Mouse (Mus musculus) cerebellum, adult 11-12 months (tissue): ENCODE measurements around the gene 4930415O20Rik.
A peak's percentile ranks its signal among the peaks of the same experiment; 100 is the strongest.
"Not testable (repeated sequence)": the region's sequence is repeated elsewhere in the genome, so short reads cannot be mapped to it uniquely, and the experiment has no call there.

Experiments
- DNase-seq: peaks from one replicate; pipeline ENCODE4 v3.0.0; 2022

Gene 4930415O20Rik

DNA sequence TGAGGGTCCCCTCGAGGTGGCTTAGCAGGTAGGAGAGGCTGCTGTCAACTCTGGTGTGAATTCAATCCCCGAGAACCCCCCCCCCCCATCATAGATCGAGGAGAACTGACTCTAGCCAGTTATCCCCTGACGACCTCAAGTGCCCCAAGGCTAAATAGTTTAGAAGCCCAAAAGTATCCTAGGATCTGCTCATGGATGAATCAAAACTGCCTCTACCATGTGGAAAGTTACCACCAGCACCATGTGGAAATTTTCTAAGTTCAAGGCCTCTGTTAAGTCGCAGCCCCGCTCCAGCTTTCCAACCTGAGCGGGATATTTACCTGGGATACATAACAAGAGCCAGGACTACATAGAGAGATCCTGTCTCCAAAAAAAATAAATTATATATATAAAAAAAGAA lies 1.6 kb upstream of the 4930415O20Rik start:
- no peak for DNase-seq

DNA sequence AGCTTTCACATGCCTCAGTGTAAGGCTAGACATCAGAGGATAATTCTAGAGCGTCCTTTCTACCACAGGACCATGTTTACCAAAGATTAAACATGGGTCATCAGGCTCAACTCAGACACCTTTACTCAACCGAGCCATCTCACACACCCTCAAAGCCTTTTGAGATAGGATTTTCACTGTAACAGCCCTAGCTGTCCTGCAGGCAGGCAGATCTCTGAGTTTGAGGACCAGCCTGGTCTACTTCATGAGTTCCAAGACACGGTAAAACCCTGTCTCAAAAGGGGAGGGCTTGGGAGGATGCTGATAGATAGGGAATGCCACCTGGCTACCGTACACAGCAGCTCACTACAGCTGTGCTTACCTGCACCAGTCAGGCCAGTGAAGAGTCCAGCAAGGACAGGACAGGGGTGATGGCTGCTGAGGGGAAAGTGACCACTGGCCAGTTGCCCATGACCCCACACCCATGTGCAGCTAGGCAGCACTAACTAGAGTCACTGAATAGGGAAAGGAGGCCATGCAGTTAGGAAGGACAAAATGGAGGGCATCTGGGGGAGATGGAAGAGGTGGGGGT lies 924 bp upstream of the 4930415O20Rik start:
- peak; percentile 36 for DNase-seq

DNA sequence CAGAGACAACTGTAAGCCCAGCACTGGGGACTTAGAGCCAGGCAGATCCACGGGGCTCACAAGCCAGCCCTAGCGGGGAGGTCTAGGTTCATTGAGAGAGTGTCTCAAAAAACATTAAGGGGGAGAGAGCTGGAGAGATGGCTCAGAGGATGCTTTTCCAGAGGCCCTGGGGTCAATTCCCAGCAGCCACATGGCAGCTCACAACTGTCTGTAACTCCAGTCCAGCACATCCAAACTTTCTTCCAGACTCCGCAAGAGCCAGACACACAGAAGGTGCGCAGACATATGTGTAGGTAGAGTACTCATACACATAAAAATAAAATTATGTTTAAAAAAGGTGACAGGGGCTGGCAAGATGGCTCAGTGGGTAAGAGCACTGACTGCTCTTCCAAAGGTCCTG lies 2.5 kb downstream of the 4930415O20Rik start:
- DNase-seq, result no peak

DNA sequence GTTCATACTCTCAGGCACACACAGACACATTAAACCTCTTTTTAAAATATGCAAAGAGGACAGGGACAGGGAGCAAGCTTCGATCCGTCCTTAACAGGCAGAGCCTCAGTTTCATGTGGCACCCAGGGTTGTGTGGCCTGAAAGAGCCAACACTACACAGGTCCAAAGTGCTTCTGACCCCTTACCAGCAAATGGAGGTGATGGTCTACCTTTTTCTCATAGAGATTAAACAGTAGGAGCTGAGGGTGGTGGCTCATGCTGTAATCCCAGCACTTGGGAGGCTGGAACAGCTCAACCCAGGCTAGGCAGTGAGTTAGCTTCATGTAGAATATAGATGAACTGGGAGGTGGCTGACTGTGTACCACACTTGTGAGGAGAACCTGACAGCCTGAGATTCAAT lies 8.5 kb downstream of the 4930415O20Rik start:
- no peak for DNase-seq

DNA sequence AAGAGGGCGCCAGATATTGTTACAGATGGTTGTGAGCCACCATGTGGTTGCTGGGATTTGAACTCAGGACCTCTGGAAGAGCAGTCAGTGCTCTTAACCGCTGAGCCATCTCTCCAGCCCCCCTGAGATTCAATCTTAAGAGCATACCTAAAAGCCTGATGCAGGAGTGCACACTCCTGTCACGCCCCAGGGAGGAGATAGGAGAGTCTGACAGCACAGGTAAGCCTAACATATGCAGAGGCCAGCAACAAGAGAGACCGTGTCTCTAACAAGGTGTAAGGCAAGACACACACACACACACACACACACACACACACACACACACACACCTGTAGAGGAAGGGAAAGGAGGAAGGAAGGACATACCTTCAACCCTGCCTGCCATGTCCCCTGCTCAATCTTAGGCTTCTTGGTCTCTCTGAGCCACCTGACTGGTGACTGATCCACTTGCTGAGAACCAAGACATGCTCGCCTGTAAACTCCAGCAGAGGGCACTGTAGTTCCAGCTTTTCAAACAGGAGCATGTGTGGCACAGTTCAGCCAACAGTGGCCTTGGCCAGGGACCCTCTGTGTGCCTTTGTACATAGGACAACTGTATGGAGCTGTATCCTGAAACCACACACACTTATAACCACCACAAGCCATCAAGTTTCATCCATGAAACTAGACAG lies 9.1 kb downstream of the 4930415O20Rik start:
- DNase-seq, result peak; percentile 61

DNA sequence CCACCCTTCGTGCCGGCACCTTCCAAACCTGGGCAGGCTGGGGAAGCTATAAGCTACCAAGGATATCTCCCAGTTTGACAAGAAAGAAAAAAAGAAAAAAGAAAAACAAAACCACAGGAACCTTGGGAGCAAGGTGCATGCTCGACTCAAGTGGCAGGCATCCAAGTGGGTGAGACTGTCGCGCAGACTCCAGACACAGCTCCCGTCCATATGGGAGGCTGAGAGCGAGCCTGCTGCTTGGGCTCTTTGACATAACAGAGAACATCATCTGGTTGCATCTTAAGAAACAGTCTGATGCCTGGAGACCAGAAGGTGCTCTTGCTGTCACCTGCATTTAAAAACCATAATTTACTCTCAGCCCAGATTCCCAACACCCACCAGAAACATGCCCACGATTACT lies 11.6 kb downstream of the 4930415O20Rik start:
- DNase-seq, result no peak

DNA sequence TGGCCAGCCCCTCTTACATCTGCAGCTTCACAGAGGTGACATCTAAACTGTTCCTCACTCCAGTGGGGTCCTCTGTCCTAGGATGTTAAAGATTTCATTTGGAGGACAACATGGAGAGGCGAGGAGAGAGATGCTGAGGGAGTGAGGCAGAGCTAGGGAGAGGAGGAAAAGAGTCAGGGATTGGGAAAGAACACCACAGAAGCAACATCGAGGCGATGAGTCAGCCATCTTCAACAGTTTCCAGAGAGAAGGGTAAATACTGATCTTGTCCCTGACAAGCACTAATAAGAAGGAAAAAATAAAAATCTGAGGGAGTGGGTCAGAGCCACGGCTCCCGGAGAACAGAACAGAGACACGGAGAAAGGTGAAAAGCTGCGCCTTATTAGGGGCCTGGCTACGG lies 12.2 kb downstream of the 4930415O20Rik start:
- DNase-seq, result no peak

DNA sequence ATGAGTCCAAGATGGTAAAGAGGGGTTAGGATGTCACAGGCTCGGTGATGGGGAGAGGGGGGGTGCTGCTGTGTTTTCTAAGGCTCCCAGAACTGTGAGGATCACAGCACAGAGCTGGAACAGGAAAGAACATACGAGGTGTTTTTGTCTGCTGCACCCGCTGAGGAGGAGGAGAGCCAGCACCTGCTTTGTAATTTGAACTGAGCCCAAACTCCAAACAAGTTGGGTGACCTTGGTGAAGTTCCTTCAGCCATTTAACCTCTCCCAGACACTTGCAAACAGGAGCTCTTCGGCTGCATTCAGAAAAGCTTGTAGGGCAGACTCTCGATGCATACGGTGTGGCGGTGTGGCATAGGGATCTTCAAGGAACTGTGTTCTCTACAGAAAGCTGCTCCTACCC lies 14.6 kb downstream of the 4930415O20Rik start:
- no peak for DNase-seq

DNA sequence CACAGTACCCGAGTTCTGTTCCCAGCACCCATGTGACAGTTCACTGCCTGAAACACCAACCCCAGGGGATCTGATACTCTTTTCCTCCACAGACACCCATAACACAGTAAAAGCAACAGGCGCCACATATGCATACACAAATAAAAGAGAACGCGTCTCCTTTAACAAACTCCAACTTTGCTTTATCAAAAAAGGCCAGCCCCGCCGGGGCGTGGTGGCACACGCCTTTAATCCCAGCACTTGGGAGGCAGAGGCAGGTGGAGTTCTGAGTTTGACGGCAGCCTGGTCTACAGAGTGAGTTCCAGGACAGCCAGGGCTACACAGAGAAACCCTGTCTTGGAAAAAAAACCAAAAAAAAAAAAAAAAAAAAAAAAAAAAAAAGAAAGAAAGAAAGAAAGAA lies 15.3 kb downstream of the 4930415O20Rik start:
- not testable (repeated sequence) for DNase-seq

DNA sequence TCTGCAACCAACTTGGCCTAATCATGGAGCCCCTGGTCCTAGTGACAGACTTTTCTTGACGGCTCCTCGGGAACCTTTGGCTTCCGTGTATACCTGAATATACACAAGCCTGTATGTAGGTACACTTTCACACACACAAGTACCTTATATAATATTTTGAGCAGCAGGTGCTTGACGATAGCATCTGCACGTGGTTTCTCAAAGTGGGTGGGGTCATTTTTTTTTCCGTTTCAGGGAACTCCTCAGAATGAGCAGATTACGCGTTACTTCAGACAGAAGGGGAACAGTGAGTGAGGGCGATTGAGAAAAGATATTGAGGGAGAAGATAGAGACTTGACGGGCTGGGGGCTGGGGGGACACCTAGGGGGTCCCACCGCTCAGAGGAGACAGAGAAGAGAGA lies 16.9 kb downstream of the 4930415O20Rik start:
- no peak for DNase-seq

DNA sequence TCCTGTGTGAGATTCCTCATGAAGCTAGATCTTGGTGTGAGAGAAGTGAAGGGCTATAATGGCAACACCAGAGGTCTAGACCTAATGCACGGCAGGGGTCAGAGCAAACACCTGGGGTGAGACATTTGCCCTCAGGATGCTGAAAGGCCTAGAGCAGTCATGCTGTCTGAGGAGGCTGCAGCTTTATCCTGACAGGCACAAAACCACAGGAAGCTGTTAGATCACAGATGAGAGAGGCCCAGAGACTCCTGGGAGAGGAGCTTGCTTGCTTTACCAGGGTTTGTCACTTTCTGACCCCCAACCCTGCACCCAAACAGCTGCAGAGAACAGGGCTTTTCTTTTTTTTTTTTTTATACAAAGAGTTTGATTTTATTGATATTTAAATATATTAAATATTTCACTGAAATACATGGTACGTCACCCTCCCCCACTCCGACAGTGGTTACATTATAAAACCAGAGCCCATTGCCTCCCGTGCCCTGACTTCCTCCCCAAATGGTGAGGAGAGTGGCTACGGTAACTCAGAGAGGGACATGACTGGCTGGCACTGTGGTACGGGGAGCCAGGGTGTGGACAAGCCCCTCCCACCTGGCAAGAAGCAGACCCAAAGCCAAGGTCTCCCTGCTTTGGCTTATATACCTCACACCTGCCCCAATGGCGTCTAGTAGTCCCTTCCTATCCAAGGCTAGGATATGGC lies 19.0 kb downstream of the 4930415O20Rik start:
- no peak for DNase-seq

DNA sequence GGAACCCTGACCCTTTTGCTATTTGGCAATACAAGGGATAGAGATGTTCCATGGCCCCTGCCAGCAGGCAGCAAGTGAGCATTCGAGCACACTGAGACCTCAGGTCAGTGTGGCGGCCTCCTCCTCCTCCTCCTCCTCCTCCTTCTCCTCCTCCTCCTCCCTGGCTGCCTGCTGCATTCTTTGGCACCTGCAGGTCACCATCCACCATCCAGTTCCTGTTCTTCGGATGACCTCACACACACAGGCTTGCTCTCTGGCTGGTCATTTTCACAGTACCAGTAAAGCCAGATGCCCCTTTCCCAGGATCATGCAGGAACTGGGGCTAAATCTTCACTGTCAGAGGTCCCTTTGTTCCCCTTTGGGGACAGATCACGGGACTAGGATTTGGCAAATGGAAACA lies 20.6 kb downstream of the 4930415O20Rik start:
- DNase-seq, result no peak

DNA sequence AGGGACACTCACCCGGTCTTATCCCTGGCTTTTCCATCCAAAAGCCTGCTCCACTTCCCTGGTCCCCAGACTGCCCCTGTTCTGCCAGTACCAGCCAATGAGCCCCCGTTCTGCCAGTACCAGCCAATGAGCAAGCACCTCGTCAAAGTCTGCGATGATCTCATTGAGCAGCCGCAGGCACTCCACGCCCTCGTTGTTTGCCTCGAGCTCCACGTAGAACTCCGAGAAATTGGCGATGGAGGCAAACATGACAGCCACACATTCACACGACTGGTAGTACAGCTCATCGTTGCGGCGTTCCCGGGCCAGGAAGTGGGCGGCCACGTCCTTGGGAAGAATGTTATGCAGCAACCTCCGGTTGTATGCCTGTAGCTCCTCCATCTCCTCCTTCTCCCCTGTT lies 23.4 kb downstream of the 4930415O20Rik start:
- no peak for DNase-seq

DNA sequence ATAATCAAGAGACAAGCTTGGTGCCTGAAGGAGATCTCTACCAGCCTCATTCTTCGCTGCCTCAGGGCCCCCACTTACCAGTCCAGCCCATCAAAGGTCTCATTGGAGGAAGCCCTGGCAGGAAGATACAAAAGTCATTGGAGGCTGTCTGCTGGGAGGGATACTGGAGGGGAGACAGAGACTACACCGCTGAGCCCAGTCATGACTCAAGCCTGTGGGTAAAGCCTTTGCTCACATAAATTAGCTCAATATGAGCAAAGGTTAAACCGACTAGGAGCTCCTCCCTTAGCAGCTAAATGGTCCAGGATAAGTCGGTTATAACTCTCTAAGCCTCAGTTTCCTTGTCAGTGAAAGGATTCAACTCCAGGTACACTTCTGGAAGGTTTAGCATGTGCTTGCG lies 24.2 kb downstream of the 4930415O20Rik start:
- no peak for DNase-seq

DNA sequence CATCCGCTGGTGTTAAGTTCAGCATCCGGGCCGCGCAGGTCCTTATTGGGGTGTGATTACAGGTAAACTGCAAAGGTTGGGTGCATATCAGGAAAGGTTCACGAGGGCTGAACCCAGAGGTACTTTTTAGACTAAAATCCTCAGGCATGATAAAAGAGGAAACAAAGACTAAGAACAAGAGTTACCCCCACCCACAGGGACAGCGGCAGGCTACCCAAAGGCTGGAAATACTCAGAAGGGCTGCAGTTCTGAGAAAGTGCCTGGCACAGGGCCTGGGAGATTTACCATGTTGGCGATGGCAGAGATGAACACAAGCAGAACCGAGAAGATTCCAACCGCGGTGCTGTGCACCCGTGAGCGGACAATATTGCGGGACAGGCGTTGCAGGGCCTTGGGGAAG lies 25.8 kb downstream of the 4930415O20Rik start:
- no peak for DNase-seq

DNA sequence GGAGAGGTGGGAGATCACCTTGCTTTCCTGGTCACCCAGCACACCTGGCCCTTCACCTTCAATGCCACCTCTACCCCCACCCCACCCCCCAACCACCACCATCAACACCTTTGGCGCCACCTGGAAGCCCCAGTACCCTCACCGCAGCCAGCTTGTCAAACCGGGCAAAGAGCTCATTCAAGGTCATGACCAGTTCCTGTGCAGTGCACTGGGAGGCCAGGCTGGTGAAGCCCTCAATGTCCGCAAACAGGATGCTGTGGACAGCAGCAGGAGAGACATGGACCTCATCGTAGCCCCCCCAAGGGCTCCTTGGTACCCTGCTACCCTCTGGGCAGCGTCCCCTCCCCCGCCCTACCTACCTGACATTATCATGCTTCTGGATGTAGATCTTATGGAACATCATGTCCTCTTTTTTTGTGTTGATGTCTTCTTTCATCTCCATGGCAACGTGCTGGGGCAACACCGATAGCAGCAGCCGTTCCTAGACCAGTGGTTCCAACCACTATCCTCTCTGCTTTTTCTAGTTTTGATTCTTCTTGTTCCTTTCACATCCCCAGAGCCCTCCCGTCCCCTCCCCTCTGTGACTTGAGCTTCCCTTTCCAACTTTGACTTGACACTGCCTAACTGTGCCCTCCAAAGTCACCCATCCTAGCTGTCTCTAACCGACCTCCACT lies 29.4 kb downstream of the 4930415O20Rik start:
- no peak for DNase-seq

DNA sequence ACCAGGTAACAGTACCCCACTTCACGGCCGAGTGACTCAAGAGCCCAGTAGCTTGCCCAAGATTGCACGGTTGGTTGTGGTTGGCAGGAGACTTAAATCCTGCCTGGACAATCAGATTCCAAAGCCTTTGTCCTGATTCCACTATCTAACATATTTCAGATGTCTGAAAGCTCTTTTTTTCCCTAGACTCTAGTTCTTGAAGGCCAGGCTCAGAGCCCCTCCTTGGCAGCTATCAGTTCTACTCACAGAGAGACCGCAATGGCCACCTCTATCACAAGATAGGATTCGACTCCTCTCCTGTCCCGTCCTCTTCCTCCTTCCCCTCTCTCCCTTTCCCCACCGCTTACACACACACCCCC lies 31.0 kb downstream of the 4930415O20Rik start:
- no peak for DNase-seq

DNA sequence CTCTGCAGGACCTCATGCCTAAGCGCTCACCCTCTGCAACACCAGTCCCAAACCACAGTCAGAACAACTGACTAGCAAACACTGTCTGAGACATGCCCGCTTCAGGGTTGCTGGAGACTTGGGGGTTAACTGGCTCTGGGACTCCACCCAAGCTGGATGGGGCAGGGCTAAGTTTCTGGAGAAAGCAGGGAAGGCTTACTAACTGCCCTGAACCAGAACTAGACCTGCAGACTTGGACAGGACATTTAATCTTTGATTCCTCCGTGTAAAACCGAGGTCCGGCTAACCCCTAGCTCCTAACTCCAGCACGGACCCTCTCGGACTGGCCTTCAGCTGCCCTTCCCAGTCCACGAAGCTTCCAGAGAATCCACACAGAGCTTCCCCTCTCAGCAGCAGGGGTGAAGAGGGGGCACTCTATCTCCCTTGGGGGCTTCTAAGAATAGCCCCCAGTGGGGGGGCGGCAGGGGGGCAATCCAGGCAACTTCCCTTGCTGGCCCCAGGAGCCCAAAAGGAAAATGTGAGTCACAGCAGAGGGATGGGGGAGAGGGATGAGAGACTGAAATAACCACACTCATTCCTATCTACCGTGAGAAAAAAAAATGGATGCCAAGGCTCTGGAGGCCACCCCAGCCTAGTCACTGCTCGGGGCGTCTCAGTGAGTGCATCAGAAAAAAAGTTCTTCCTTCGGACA lies 31.5 kb downstream of the 4930415O20Rik start:
- DNase-seq, result no peak

DNA sequence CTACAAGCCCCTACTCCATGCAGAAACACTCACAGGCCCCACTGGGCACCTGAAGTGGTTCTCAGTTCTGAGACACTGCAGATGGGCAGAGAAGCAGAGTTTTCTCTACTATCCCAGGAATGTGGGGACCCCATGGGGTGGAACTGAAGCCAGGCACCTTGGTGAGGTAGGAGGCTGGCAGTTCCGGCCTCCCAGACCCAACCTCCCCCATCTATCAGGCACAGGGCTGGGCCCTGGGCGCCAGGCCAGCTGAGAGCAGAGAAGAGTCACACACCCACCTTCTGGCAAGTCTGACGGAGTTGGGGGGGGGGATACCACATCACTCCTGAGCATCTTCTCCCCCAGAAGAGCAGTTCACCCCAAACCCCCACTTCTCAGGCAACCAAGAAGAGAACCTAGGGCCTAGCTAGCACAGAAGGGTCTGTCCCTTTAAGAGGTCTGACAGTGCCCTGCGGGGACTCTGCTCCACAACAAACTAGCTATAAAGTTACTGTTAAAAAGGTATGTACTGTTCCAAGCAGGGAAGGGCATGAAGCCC lies 32.2 kb downstream of the 4930415O20Rik start:
- no peak for DNase-seq

DNA sequence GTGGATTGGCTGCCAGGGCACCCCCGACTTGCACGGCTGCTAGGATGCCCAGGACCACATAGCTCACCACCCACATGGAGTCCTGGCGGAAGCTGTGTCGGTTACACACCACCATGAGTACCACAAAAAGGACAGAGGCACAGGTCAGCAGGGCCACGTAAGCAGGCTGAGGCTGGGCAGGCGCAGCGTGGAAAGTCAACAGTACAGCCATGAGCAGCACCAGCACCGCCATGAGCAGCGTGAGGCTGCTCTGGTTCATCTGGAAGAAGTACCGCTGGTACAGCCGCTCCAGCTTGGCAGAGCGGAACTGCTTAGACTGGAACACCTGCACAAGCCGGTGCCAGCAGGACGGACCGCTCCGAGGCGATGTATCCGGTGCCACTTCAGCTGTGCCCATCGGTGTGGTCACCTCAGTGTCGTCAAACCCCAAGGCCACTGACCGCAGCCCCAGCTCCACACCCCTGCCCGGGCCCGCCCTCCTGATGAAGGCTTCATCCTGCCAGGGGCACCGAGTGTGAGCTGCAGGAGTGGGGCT lies 33.3 kb downstream of the 4930415O20Rik start:
- DNase-seq, result no peak

DNA sequence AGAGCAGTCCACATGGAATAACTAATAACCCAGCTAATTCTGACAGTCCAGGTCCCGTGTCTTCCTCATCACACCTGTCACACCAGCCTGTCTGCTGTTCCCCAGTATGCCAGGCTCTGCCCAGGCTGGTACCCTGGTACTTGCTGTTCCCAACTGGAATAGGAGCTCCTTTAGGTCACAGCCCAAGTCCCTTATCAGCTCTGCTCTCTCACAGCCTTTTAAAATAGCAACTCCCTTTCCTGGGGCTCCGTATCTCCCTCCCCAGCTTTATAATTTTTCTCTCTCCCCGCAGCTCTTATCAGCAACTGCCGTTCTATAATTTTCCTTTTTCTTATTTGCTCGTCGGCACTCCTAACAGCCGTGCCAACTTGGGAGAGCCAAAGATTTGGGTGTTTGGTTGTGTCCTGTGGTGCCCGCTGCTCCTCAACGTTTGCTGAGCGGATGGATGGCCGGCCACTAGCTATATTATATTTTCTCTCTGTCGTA lies 35.3 kb downstream of the 4930415O20Rik start:
- DNase-seq, result no peak

DNA sequence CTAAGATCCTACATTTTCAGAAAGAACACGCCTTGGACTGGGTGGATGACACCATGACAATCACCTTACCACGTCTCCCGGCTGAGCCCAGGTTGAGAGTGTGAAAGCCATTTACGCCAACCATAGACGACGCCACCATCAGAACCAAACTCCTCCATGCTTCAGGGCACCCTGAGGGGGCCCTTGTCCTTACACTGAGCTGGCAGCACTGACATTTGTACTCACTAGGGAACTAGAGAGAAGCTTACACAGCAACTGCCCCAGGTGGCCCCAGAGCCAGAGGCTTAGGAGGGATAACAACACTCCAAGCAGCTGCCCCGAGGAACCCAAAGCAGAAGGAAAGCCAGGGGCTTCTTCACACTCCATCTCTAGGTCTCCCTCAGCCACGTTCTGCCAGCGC lies 35.9 kb downstream of the 4930415O20Rik start:
- DNase-seq, result no peak

DNA sequence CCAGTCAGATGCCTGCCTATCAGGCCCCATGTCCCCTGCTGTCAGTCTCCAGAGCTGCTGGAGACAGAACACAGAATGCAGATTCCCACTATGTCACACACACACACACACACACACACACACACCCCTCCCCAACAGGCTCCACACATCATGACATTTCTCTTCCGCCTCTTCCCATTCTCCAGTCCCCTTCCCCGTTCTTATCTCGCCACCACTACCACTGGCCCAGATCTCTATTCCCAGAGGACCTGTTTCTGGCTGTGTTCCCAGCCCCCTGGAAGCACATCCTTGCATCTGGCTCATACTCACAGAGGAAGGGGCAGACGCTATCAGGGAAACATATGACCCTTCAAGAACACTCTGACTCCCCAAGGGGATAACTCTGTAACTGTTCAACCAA lies 36.8 kb downstream of the 4930415O20Rik start:
- DNase-seq, result no peak
